Mouse (Mus musculus) effector memory CD4-positive, alpha-beta T cell, adult 5 months (primary cell): Measurements from ENCODE around the gene Ccm2. TPM values are rescaled to one million over a fixed set of nuclear protein-coding genes. Genes with fewer than 3 reads are reported as not detected.

Source experiments
- polyA plus RNA-seq: library from polyadenylated mRNA; unstranded; fragments of 100-300 nt; shearing (Covaris generic); gene quantifications from one replicate; pipeline ENCODE4 v1.2.1, GENCODE M21; 2017

Gene Ccm2
- polyA plus RNA-seq: 317 TPM

GRCm38 (mm10) chr11:6546205-6547013 is at the start of gene Ccm2:
Ccm2 (plus strand) TSS chr11:6546887.

GRCm38 (mm10) chr11:6520507-6521173 is 26.0 kb upstream of the Ccm2 start, which contains the start of gene Myo1g:
Myo1g (minus strand) TSS chr11:6520965.

GRCm38 (mm10) chr11:6605491-6606399 is 59.1 kb downstream of the Ccm2 start, which contains the start of gene Nacad:
Nacad (minus strand) TSS chr11:6606053.

GRCm38 (mm10) chr11:6625478-6626387 is 79.0 kb downstream of the Ccm2 start, which contains the start of gene Tbrg4:
Tbrg4 (minus strand) TSS chr11:6626067.

GRCm38 (mm10) chr11:6638537-6638936 is 91.8 kb downstream of the Ccm2 start, which contains the start of gene Wap:
Wap (minus strand) TSS chr11:6638637.

Other genes with a start within 250 kb of the Ccm2 start
- gene Zmiz2, start 157.8 kb upstream of the Ccm2 start, polyA plus RNA-seq: 68.9 TPM
- gene Ppia, start 131.4 kb upstream of the Ccm2 start, polyA plus RNA-seq: 3,883 TPM
- 146 TPM for gene H2afv, start 102.4 kb upstream of the Ccm2 start, polyA plus RNA-seq
- 53.9 TPM for gene Purb, start 71.0 kb upstream of the Ccm2 start, polyA plus RNA-seq
- 145 TPM for gene Myo1g, start 25.9 kb upstream of the Ccm2 start, polyA plus RNA-seq
- gene Nacad, start 59.2 kb downstream of the Ccm2 start, polyA plus RNA-seq: 0.69 TPM
- gene Tbrg4, start 79.2 kb downstream of the Ccm2 start, polyA plus RNA-seq: 21.7 TPM
- gene Wap, start 91.8 kb downstream of the Ccm2 start, polyA plus RNA-seq: not detected
- 1,109 TPM for gene Ramp3, start 111.6 kb downstream of the Ccm2 start, polyA plus RNA-seq